27 mouse cellular contexts compared by ENCODE assay signal in genomic region chr1:44158317-44158716, GRCm38 (mm10).
"Had no signal": no experiment of that assay in that cellular context is flagged by ENCODE, and none has a peak within 500 bp of the region (broad histone marks: within the 10 kb centered on the region; RNA-seq: fewer than 3 reads in every experiment).

No protein-coding gene starts in this region.

- H3K4me3 ChIP-seq: heart, embryonic 13.5 days; heart, embryonic 15.5 days; hindbrain, embryonic 10.5 days; hindbrain, embryonic 12.5 days; intestine, embryonic 15.5 days; layer of hippocampus, adult 2 months; left cerebral cortex, adult 2 months; limb, embryonic 10.5 days; limb, embryonic 12.5 days; liver, embryonic 13.5 days had no signal

- H3K4me2 ChIP-seq: heart, embryonic 11.5 days; heart, embryonic 13.5 days; heart, embryonic 15.5 days; hindbrain, embryonic 12.5 days; hindbrain, embryonic 14.5 days; intestine, embryonic 15.5 days; limb, embryonic 12.5 days; liver, embryonic 11.5 days; liver, embryonic 13.5 days had no signal

- DNase-seq: forebrain, postnatal 0 days; gastrocnemius, postnatal 25 days; heart, adult 18-20 months; heart, postnatal 14 days; heart, postnatal 36 days; kidney, adult 18-20 months; kidney, adult 8-10 months; kidney, postnatal 14 days; kidney, postnatal 4 days; liver; liver, embryonic 13.5 days had no signal

- H3K27me3 ChIP-seq: heart, embryonic 13.5 days; heart, embryonic 15.5 days; hindbrain, embryonic 12.5 days; intestine, embryonic 15.5 days; limb, embryonic 12.5 days; liver, embryonic 13.5 days had no signal

- H3K27ac ChIP-seq: heart, embryonic 13.5 days; heart, embryonic 15.5 days; hindbrain, embryonic 10.5 days; hindbrain, embryonic 12.5 days; hindbrain, embryonic 14.5 days; intestine, embryonic 15.5 days; kidney, postnatal 0 days; layer of hippocampus, adult 2 months; left cerebral cortex, adult 2 months; limb, embryonic 10.5 days; limb, embryonic 12.5 days; liver, embryonic 13.5 days had no signal

- H3K4me1 ChIP-seq: heart, embryonic 13.5 days; heart, embryonic 15.5 days; hindbrain, embryonic 10.5 days; hindbrain, embryonic 12.5 days; intestine, embryonic 15.5 days; limb, embryonic 10.5 days; limb, embryonic 12.5 days; liver, embryonic 13.5 days had no signal

- H3K9me3 ChIP-seq: heart, embryonic 13.5 days; heart, embryonic 15.5 days; hindbrain, embryonic 10.5 days; hindbrain, embryonic 12.5 days; intestine, embryonic 15.5 days; limb, embryonic 10.5 days; limb, embryonic 12.5 days; liver, embryonic 13.5 days had no signal

- ATAC-seq: forebrain, postnatal 0 days; hindbrain, embryonic 16.5 days; inflammation-experienced regulatory T-cells, adult 6 months; intestine, embryonic 15.5 days; intestine, postnatal 0 days had no signal

- H3K9ac ChIP-seq: forebrain, postnatal 0 days; heart, embryonic 13.5 days; heart, embryonic 15.5 days; hindbrain, embryonic 12.5 days; hindbrain, embryonic 14.5 days; intestine, embryonic 15.5 days; limb, embryonic 12.5 days; liver, embryonic 13.5 days had no signal
